Comparison of ENCODE assay signal across 16 mouse cellular contexts in genomic region chr4:125158581-125159317, GRCm38 (mm10). TPM values are rescaled to one million over a fixed set of nuclear protein-coding genes. Genes with fewer than 3 reads are reported as not detected.
DNase-seq lines count a peak whose midpoint lies in the region; ATAC-seq and TF ChIP-seq lines count a peak whose summit lies in the region.
"Had no signal": no experiment of that assay in that cellular context is flagged by ENCODE, and none has a peak within 500 bp of the region (broad histone marks: within the 10 kb centered on the region; RNA-seq: fewer than 3 reads in every experiment).

No protein-coding gene starts in this region.

- no peak overlapping the region for H3K9ac ChIP-seq in forebrain, embryonic 14.5 days (ENCODE audit: low read length)
- no peak overlapping the region for H3K9ac ChIP-seq in forebrain, embryonic 12.5 days
- 0 out of 2 replicates have a peak overlapping the region, but pooled peaks have one; percentile 31 for H3K9ac ChIP-seq in midbrain, embryonic 12.5 days (replicated peaks)
- no peak overlapping the region for H3K9ac ChIP-seq in midbrain, embryonic 16.5 days (ENCODE audit: low read depth, low read length)
- H3K9ac ChIP-seq: heart, embryonic 15.5 days; liver, embryonic 13.5 days had no signal

- H3ac ChIP-seq in myocyte (ENCODE audit: control insufficient read depth, insufficient read length): no peak overlapping the region

- TF ChIP-seq POLR2A in myocyte (IDR thresholded peaks at IDR 0.05; ENCODE audit: insufficient read length, low read depth): no peak

- ATAC-seq in forebrain, embryonic 14.5 days: 0 out of 2 replicates have a peak, but pooled peaks have one; percentile 24
- ATAC-seq in forebrain, embryonic 12.5 days (ENCODE audit: low FRiP score): no peak
- no peak for ATAC-seq in midbrain, embryonic 12.5 days (ENCODE audit: low FRiP score, low read depth)
- ATAC-seq in midbrain, embryonic 16.5 days: no peak
- ATAC-seq: intestine, embryonic 16.5 days had no signal

- 47% methylated on average over 20 of the region's 20 CpGs for WGBS in forebrain, embryonic 14.5 days
- WGBS in forebrain, embryonic 12.5 days: 66% methylated on average over 20 of the region's 20 CpGs
- 57% methylated on average over 20 of the region's 20 CpGs for WGBS in midbrain, embryonic 12.5 days
- WGBS in midbrain, embryonic 16.5 days: 53% methylated on average over 16 of the region's 20 CpGs

- peak; percentile 46 for DNase-seq in forebrain, embryonic 14.5 days (ENCODE audit: low spot score)
- DNase-seq in cerebellum, adult 11-12 months: peak; percentile 74
- no peak for DNase-seq in thymus, postnatal 10 days (ENCODE audit: low spot score in 2 of 2)
- no peak for DNase-seq in urinary bladder, adult 2 months (ENCODE audit: low spot score)
- DNase-seq: B cell, adult 2 months; embryo, embryonic 11 days; gastrocnemius, postnatal 36 days; kidney, postnatal 4 days; liver, embryonic 13.5 days; lung, postnatal 36 days had no signal

- H3K27me3 ChIP-seq in forebrain, embryonic 14.5 days (replicated peaks; ENCODE audit: control insufficient read depth, insufficient read depth, low read length): no peaks in the 10 kb centered on the region
- peaks cover 54% of the 10 kb centered on the region for H3K27me3 ChIP-seq in forebrain, embryonic 12.5 days
- peaks cover 36% of the 10 kb centered on the region for H3K27me3 ChIP-seq in midbrain, embryonic 12.5 days
- no peaks in the 10 kb centered on the region for H3K27me3 ChIP-seq in midbrain, embryonic 16.5 days (ENCODE audit: control insufficient read depth, insufficient read depth, low read depth, low read length)
- H3K27me3 ChIP-seq in myocyte (ENCODE audit: control insufficient read depth, insufficient read depth, insufficient read length): no peaks in the 10 kb centered on the region

- no peaks in the 10 kb centered on the region for H3K4me1 ChIP-seq in forebrain, embryonic 14.5 days (ENCODE audit: control insufficient read depth, insufficient read depth, low read length)
- peaks cover 9% of the 10 kb centered on the region for H3K4me1 ChIP-seq in forebrain, embryonic 12.5 days
- H3K4me1 ChIP-seq in midbrain, embryonic 12.5 days: peaks cover 15% of the 10 kb centered on the region
- peaks cover 8% of the 10 kb centered on the region; the same call in 1 of the 2 replicates for H3K4me1 ChIP-seq in midbrain, embryonic 16.5 days (ENCODE audit: control insufficient read depth, insufficient read depth, low read length)
- H3K4me1 ChIP-seq: heart, embryonic 15.5 days; liver, embryonic 13.5 days had no signal

- no peak overlapping the region for H3K4me3 ChIP-seq in forebrain, embryonic 14.5 days (ENCODE audit: low read depth, low read length)
- H3K4me3 ChIP-seq in forebrain, embryonic 12.5 days (replicated peaks): no peak overlapping the region
- no peak overlapping the region for H3K4me3 ChIP-seq in midbrain, embryonic 12.5 days
- H3K4me3 ChIP-seq in midbrain, embryonic 16.5 days (ENCODE audit: low read depth, low read length): no peak overlapping the region
- no peak overlapping the region for H3K4me3 ChIP-seq in myocyte
- H3K4me3 ChIP-seq: heart, embryonic 15.5 days; liver, embryonic 13.5 days had no signal

- no peaks in the 10 kb centered on the region for H3K9me3 ChIP-seq in forebrain, embryonic 14.5 days (replicated peaks; ENCODE audit: control insufficient read depth, low read length)
- no peaks in the 10 kb centered on the region for H3K9me3 ChIP-seq in forebrain, embryonic 12.5 days
- H3K9me3 ChIP-seq in midbrain, embryonic 12.5 days: no peaks in the 10 kb centered on the region
- H3K9me3 ChIP-seq in midbrain, embryonic 16.5 days (replicated peaks; ENCODE audit: control insufficient read depth, low read length, poor library complexity, severe bottlenecking): no peaks in the 10 kb centered on the region
- H3K9me3 ChIP-seq: heart, embryonic 15.5 days; liver, embryonic 13.5 days had no signal

- H3K27ac ChIP-seq in forebrain, embryonic 14.5 days (ENCODE audit: low read depth, low read length): peak overlapping the region; percentile 11; the same call in 1 of the 2 replicates
- no peak overlapping the region for H3K27ac ChIP-seq in forebrain, embryonic 12.5 days
- no peak overlapping the region for H3K27ac ChIP-seq in midbrain, embryonic 12.5 days (replicated peaks)
- no peak overlapping the region for H3K27ac ChIP-seq in midbrain, embryonic 16.5 days (ENCODE audit: low read length)
- H3K27ac ChIP-seq: heart, embryonic 15.5 days; liver, embryonic 13.5 days had no signal

- H3K36me3 ChIP-seq in forebrain, embryonic 14.5 days (ENCODE audit: control insufficient read depth, insufficient read depth, low read length): no peaks in the 10 kb centered on the region
- no peaks in the 10 kb centered on the region for H3K36me3 ChIP-seq in forebrain, embryonic 12.5 days (replicated peaks)
- H3K36me3 ChIP-seq in midbrain, embryonic 12.5 days: no peaks in the 10 kb centered on the region
- no peaks in the 10 kb centered on the region for H3K36me3 ChIP-seq in midbrain, embryonic 16.5 days (ENCODE audit: control insufficient read depth, insufficient read depth, low read length)
- H3K36me3 ChIP-seq in myocyte (ENCODE audit: control insufficient read depth, insufficient read depth): no peaks in the 10 kb centered on the region
- H3K36me3 ChIP-seq: heart, embryonic 15.5 days; liver, embryonic 13.5 days had no signal

- no peaks in the 10 kb centered on the region for H3K79me2 ChIP-seq in myocyte (ENCODE audit: control insufficient read depth, insufficient read depth)

- H3K4me2 ChIP-seq in forebrain, embryonic 14.5 days (ENCODE audit: low read length): no peak overlapping the region
- H3K4me2 ChIP-seq in forebrain, embryonic 12.5 days: no peak overlapping the region
- H3K4me2 ChIP-seq in midbrain, embryonic 12.5 days (replicated peaks): no peak overlapping the region
- H3K4me2 ChIP-seq in midbrain, embryonic 16.5 days (ENCODE audit: low read length): no peak overlapping the region
- no peak overlapping the region for H3K4me2 ChIP-seq in myocyte (ENCODE audit: low read depth)
- H3K4me2 ChIP-seq: heart, embryonic 15.5 days; liver, embryonic 13.5 days had no signal

TF ChIP-seq in myocyte, 11 proteins besides CTCF, POLR2A, EP300 and RAD21:
- TF ChIP-seq MAX (IDR thresholded peaks at IDR 0.05; ENCODE audit: low read depth): no peak
- peak in 2 of 3 experiments; percentile 83 to 87 for TF ChIP-seq MYOD1 (IDR thresholded peaks at IDR 0.05; ENCODE audit: control insufficient read depth in 1 of 3, insufficient read length in 2 of 3, low read depth in 2 of 3)
- peak in 2 of 3 experiments; percentile 61 to 83 for TF ChIP-seq MYOG (IDR thresholded peaks at IDR 0.05; ENCODE audit: control insufficient read depth in 1 of 3, insufficient read depth in 1 of 3, insufficient read length in 2 of 3, low read depth in 2 of 3)

RNA-seq across cellular contexts. Expression of gene Zc3h12a, which starts 31.1 kb away (rescaled TPM):
- polyA plus RNA-seq in forebrain, embryonic 14.5 days (2014; fragmentation: Nextera tagmentation; extraction: Ambion mirVana): 0.14 and 0.32 TPM in 2 replicates
- 0.18 and 0.23 TPM in 2 replicates for polyA plus RNA-seq in forebrain, embryonic 12.5 days (2016; fragmentation: Nextera tagmentation; extraction: Ambion mirVana)
- polyA plus RNA-seq in midbrain, embryonic 12.5 days (2016; fragmentation: Nextera tagmentation; extraction: Ambion mirVana): 0.34 and 0.36 TPM in 2 replicates
- not detected in 2 replicates for polyA plus RNA-seq in midbrain, embryonic 16.5 days (2015; fragmentation: Nextera tagmentation; extraction: Ambion mirVana)
- 5.9 TPM for polyA plus RNA-seq in myocyte (2012; fragmentation: generic; extraction: Trizol)
- 12.5 and 13.1 TPM in 2 replicates for polyA plus RNA-seq in urinary bladder, adult 2 months (2012; rRNA removed)

Comparison
In these comparisons a context has a peak if more than half of its experiments do, and no peak if none do; other contexts are left out.
1. DNase-seq: peak in forebrain, embryonic 14.5 days (single experiment) and cerebellum, adult 11-12 months (single experiment); none in thymus, postnatal 10 days (0 of 2) and urinary bladder, adult 2 months (single experiment).